Mouse (Mus musculus) limb, embryonic 15.5 days (tissue): Measurements from ENCODE around the gene Fbxl2. TPM values are rescaled to one million over a fixed set of nuclear protein-coding genes. Genes with fewer than 3 reads are reported as not detected.

Experiments used
- ATAC-seq: fragments of 200-750 bp; cut with Nextera tagmentation; 2 replicates; pipeline ENCODE4 v1.8.0; 2017; ENCODE audit warnings: low read depth, moderate TSS enrichment; ENCODE audit not compliant: insufficient number of reproducible peaks, low FRiP score, low TSS enrichment
- H3K27ac ChIP-seq: fragments of 300-500 bp; sonication (generic); 2 replicates; pipeline ENCODE4 v1.5.1; 2015; ENCODE audit warnings: moderate library complexity, mild to moderate bottlenecking, inconsistent platforms
- H3K27me3 ChIP-seq: fragments of 300-500 bp; sonication (generic); 2 replicates; pipeline ENCODE4 v1.6.1; 2015; ENCODE audit warnings: inconsistent platforms
- H3K36me3 ChIP-seq: fragments of 300-500 bp; sonication (generic); 2 replicates; pipeline ENCODE4 v1.6.1; 2015; ENCODE audit warnings: inconsistent platforms
- H3K4me1 ChIP-seq: fragments of 300-500 bp; sonication (generic); 2 replicates; pipeline ENCODE4 v1.6.1; 2015; ENCODE audit warnings: inconsistent platforms
- H3K4me2 ChIP-seq: fragments of 300-500 bp; sonication (generic); 2 replicates; pipeline ENCODE4 v1.6.1; 2015; ENCODE audit warnings: mild to moderate bottlenecking, inconsistent platforms
- H3K4me3 ChIP-seq: fragments of 300-500 bp; sonication (generic); 2 replicates; pipeline ENCODE4 v1.5.1; 2015; ENCODE audit warnings: mild to moderate bottlenecking, inconsistent platforms
- H3K9ac ChIP-seq: fragments of 300-500 bp; sonication (generic); 2 replicates; pipeline ENCODE4 v1.6.1; 2015; ENCODE audit warnings: inconsistent platforms
- H3K9me3 ChIP-seq: fragments of 300-500 bp; sonication (generic); 2 replicates; pipeline ENCODE4 v1.6.1; 2016; ENCODE audit warnings: inconsistent platforms
- WGBS: fragments of 180-500 bp; shearing (Covaris S2); methylation state at CpG from one replicate; pipeline ENCODE4 v1.1.7; 2015; 5-methylcytosine and 5-hydroxymethylcytosine counted together
- polyA plus RNA-seq: library from polyadenylated mRNA; unstranded; fragments of >200 nt; fragmentation: Nextera tagmentation; extraction: Ambion mirVana; gene quantifications from 2 replicates; pipeline ENCODE4 v1.2.1, GENCODE M21; 2015

Fbxl2 gene
- polyA plus RNA-seq, 1 experiment from 2014 or later, result 4.1 TPM

GRCm38 (mm10) chr9:114015724-114016123, 30.3 kb downstream of the Fbxl2 start:
- H3K9me3 ChIP-seq, result no peaks in the 10 kb centered on the region
- H3K9ac ChIP-seq, result no peak overlapping the region
- WGBS, result 86% methylated on average over 4 of the region's 4 CpGs
- H3K4me3 ChIP-seq, result no peak overlapping the region
- no peak overlapping the region for H3K4me2 ChIP-seq
- ATAC-seq, result no peak
- no peaks in the 10 kb centered on the region for H3K4me1 ChIP-seq
- H3K27me3 ChIP-seq, result no peaks in the 10 kb centered on the region
- H3K36me3 ChIP-seq, result no peaks in the 10 kb centered on the region
- H3K27ac ChIP-seq, result no peak overlapping the region

- Histone ChIP-seq H3K9me3 (no peaks in the 10 kb centered on the region), H3K4me2 (no peak overlapping the region), H3K4me1 (no peaks in the 10 kb centered on the region), H3K9ac (no peak overlapping the region), H3K27ac (no peak overlapping the region), H3K27me3 (no peaks in the 10 kb centered on the region), H3K36me3 (no peaks in the 10 kb centered on the region), H3K4me3 (no peak overlapping the region)
- WGBS, result 86% methylated on average over 1 of the region's 1 CpGs
- ATAC-seq, result no peak
Measured at GRCm38 (mm10) chr9:114014034-114014433, 32.0 kb downstream of the Fbxl2 start.

- no peak for ATAC-seq
- Histone ChIP-seq H3K4me3 (no peak overlapping the region), H3K27ac (no peak overlapping the region), H3K9ac (no peak overlapping the region), H3K9me3 (no peaks in the 10 kb centered on the region), H3K27me3 (no peaks in the 10 kb centered on the region), H3K4me1 (no peaks in the 10 kb centered on the region), H3K36me3 (no peaks in the 10 kb centered on the region), H3K4me2 (no peak overlapping the region)
- 67% methylated on average over 18 of the region's 18 CpGs for WGBS
Measured at GRCm38 (mm10) chr9:114011203-114011602, 34.8 kb downstream of the Fbxl2 start.

- Histone ChIP-seq H3K4me2 (no peak overlapping the region), H3K27me3 (no peaks in the 10 kb centered on the region), H3K9me3 (no peaks in the 10 kb centered on the region), H3K36me3 (no peaks in the 10 kb centered on the region), H3K4me1 (no peaks in the 10 kb centered on the region), H3K9ac (no peak overlapping the region), H3K27ac (no peak overlapping the region), H3K4me3 (no peak overlapping the region)
- 58% methylated on average over 5 of the region's 5 CpGs for WGBS
- ATAC-seq, result no peak
Measured at GRCm38 (mm10) chr9:114009526-114009925, 36.5 kb downstream of the Fbxl2 start.

GRCm38 (mm10) chr9:114007850-114008350, 38.1 kb downstream of the Fbxl2 start:
- no peak for ATAC-seq
- no peak overlapping the region for H3K9ac ChIP-seq
- no peaks in the 10 kb centered on the region for H3K36me3 ChIP-seq
- 92% methylated on average over 9 of the region's 9 CpGs for WGBS
- no peak overlapping the region for H3K4me3 ChIP-seq
- H3K27me3 ChIP-seq, result no peaks in the 10 kb centered on the region
- no peak overlapping the region for H3K27ac ChIP-seq
- no peaks in the 10 kb centered on the region for H3K9me3 ChIP-seq
- no peaks in the 10 kb centered on the region for H3K4me1 ChIP-seq
- H3K4me2 ChIP-seq, result no peak overlapping the region

GRCm38 (mm10) chr9:114006801-114007200, 39.2 kb downstream of the Fbxl2 start:
- H3K4me3 ChIP-seq, result no peak overlapping the region
- 0 out of 2 replicates have a peak, but pooled peaks cover 2% of the 10 kb centered on the region for H3K36me3 ChIP-seq
- no peaks in the 10 kb centered on the region for H3K27me3 ChIP-seq
- no peak overlapping the region for H3K27ac ChIP-seq
- no peak overlapping the region for H3K4me2 ChIP-seq
- H3K4me1 ChIP-seq, result no peaks in the 10 kb centered on the region
- 67% methylated on average over 9 of the region's 9 CpGs for WGBS
- ATAC-seq, result no peak
- H3K9ac ChIP-seq, result no peak overlapping the region
- no peaks in the 10 kb centered on the region; the same call in 1 of the 2 replicates for H3K9me3 ChIP-seq

GRCm38 (mm10) chr9:113998311-113998710, 47.7 kb downstream of the Fbxl2 start:
- no peak for ATAC-seq
- peaks cover 2% of the 10 kb centered on the region; the same call in 1 of the 2 replicates for H3K36me3 ChIP-seq

GRCm38 (mm10) chr9:113992810-113993209, 53.2 kb downstream of the Fbxl2 start:
- Histone ChIP-seq H3K4me3 (no peak overlapping the region), H3K4me1 (peaks cover 9% of the 10 kb centered on the region; the same call in 1 of the 2 replicates), H3K36me3 (no peaks in the 10 kb centered on the region), H3K4me2 (no peak overlapping the region), H3K9ac (no peak overlapping the region), H3K27me3 (no peaks in the 10 kb centered on the region; the same call in 1 of the 2 replicates), H3K9me3 (no peaks in the 10 kb centered on the region), H3K27ac (no peak overlapping the region)
- WGBS, result 93% methylated on average over 7 of the region's 7 CpGs
- ATAC-seq, result no peak

More at GRCm38 (mm10) chr9:113998311-113998710, 47.7 kb downstream of the Fbxl2 start:
- Histone ChIP-seq H3K4me3 (no peak overlapping the region), H3K27me3 (no peaks in the 10 kb centered on the region), H3K4me2 (no peak overlapping the region), H3K27ac (no peak overlapping the region), H3K9me3 (no peaks in the 10 kb centered on the region; the same call in 1 of the 2 replicates), H3K4me1 (no peaks in the 10 kb centered on the region), H3K9ac (no peak overlapping the region)
- WGBS, result 63% methylated on average over 2 of the region's 2 CpGs

- Histone ChIP-seq H3K4me1 (peaks cover 9% of the 10 kb centered on the region; the same call in 1 of the 2 replicates), H3K27ac (no peak overlapping the region), H3K27me3 (no peaks in the 10 kb centered on the region; the same call in 1 of the 2 replicates), H3K9me3 (no peaks in the 10 kb centered on the region), H3K4me2 (peak overlapping the region; percentile 44), H3K4me3 (peak overlapping the region; percentile 19), H3K36me3 (no peaks in the 10 kb centered on the region), H3K9ac (0 out of 2 replicates have a peak overlapping the region, but pooled peaks have one; percentile 2)
- ATAC-seq, result peak; percentile 76; the same call in 1 of the 2 replicates
- WGBS, result 18% methylated on average over 18 of the region's 18 CpGs
Measured at GRCm38 (mm10) chr9:113990547-113991248, 55.3 kb downstream of the Fbxl2 start.

- no peak for ATAC-seq
- no peak overlapping the region for H3K27ac ChIP-seq
- peaks cover 3% of the 10 kb centered on the region; the same call in 1 of the 2 replicates for H3K4me1 ChIP-seq
- H3K9me3 ChIP-seq, result no peaks in the 10 kb centered on the region
- no peak overlapping the region for H3K9ac ChIP-seq
- WGBS, result 79% methylated on average over 13 of the region's 13 CpGs
- 0 out of 2 replicates have a peak, but pooled peaks cover under 1% of the 10 kb centered on the region for H3K36me3 ChIP-seq
- H3K27me3 ChIP-seq, result no peaks in the 10 kb centered on the region; the same call in 1 of the 2 replicates
- no peak overlapping the region for H3K4me2 ChIP-seq
- no peak overlapping the region for H3K4me3 ChIP-seq
Measured at GRCm38 (mm10) chr9:113984946-113985620, 60.9 kb downstream of the Fbxl2 start.

- Histone ChIP-seq H3K27me3 (no peaks in the 10 kb centered on the region), H3K9ac (no peak overlapping the region), H3K4me2 (no peak overlapping the region), H3K27ac (no peak overlapping the region), H3K4me1 (peaks cover 3% of the 10 kb centered on the region; the same call in 1 of the 2 replicates), H3K9me3 (no peaks in the 10 kb centered on the region), H3K36me3 (peaks cover 19% of the 10 kb centered on the region), H3K4me3 (no peak overlapping the region)
- no peak for ATAC-seq
- 79% methylated on average over 11 of the region's 11 CpGs for WGBS
Measured at GRCm38 (mm10) chr9:113982883-113983670, 62.9 kb downstream of the Fbxl2 start.
